Mouse (Mus musculus): ENCODE results near the gene Cdhr2. TPM values are rescaled to one million over a fixed set of nuclear protein-coding genes. Genes with fewer than 3 reads are reported as not detected.

Gene Cdhr2
- polyA plus RNA-seq, 1 experiment = not detected

DNA sequence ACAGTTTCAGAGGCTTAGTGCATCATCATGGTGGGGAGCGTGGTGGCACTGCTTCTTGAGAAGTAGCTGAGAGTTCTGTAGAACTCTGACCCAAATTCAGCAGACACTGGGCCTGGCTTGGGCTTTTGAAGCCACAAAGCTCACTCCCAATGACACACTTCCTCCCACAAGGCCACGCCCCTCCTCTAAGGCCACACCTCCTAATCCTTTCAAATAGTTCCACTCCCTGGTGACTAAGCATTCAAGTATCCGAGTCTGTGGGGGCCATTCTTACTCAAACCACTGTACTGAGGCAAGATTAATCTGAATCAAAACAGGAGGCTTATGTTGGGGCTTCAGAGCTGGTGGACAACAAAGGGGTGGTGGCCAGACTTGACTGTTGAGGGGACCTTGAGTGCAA is 9.6 kb downstream of the Cdhr2 start:
- WGBS = 74% methylated on average over 3 of the region's 3 CpGs
- H3K27ac ChIP-seq (ENCODE audit: insufficient read depth, low read depth, low read length) = no peak overlapping the region
- no peak overlapping the region for H3K4me3 ChIP-seq (ENCODE audit: insufficient read depth, low read depth, low read length)
- TF ChIP-seq POLR2A (IDR thresholded peaks at IDR 0.05; ENCODE audit: insufficient read depth, low read depth, low read length) (no peak), CTCF (IDR thresholded peaks at IDR 0.05; ENCODE audit: insufficient read depth, low read depth, low read length) (no peak)
- H3K4me1 ChIP-seq (ENCODE audit: control insufficient read depth, insufficient read depth, low read length) = no peaks in the 10 kb centered on the region

- H3K4me1 ChIP-seq (ENCODE audit: control insufficient read depth, insufficient read depth, low read length) = peaks cover 12% of the 10 kb centered on the region; the same call in 1 of the 2 replicates
- H3K4me3 ChIP-seq (ENCODE audit: insufficient read depth, low read depth, low read length) = no peak overlapping the region
- no peak overlapping the region for H3K27ac ChIP-seq (ENCODE audit: insufficient read depth, low read depth, low read length)
- TF ChIP-seq POLR2A (IDR thresholded peaks at IDR 0.05; ENCODE audit: insufficient read depth, low read depth, low read length) (no peak), CTCF (IDR thresholded peaks at IDR 0.05; ENCODE audit: insufficient read depth, low read depth, low read length) (no peak)
- WGBS = 53% methylated on average over 4 of the region's 4 CpGs
These were observed 13.1 kb downstream of the Cdhr2 start for GRCm38 (mm10) chr13:54714393-54714792.

- H3K27ac ChIP-seq (ENCODE audit: insufficient read depth, low read depth, low read length) = no peak overlapping the region
- TF ChIP-seq CTCF (IDR thresholded peaks at IDR 0.05; ENCODE audit: insufficient read depth, low read depth, low read length) (no peak), POLR2A (IDR thresholded peaks at IDR 0.05; ENCODE audit: insufficient read depth, low read depth, low read length) (no peak)
- 79% methylated on average over 10 of the region's 10 CpGs for WGBS
- peaks cover 12% of the 10 kb centered on the region; the same call in 1 of the 2 replicates for H3K4me1 ChIP-seq (ENCODE audit: control insufficient read depth, insufficient read depth, low read length)
- H3K4me3 ChIP-seq (ENCODE audit: insufficient read depth, low read depth, low read length) = no peak overlapping the region
These were observed 13.7 kb downstream of the Cdhr2 start for GRCm38 (mm10) chr13:54714996-54715395.

DNA sequence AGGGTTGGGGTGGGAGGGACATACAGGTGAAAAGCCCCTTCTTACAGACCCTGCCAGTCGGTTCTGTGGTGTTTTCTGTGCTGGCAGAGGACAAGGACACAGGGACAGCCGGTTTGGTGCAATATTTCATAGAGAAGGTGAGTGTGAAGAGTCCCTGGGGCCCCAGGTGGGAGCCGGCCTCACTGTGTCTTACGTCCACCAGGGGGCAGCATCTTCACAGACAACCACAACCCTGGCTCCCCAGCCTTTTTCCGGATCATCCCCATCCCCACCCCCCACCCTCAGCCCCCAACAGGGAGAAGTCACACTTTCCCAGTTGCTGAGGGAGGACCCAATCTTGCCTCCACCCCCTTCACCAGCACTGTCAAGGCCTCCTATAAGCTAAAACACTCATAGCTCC is 15.7 kb downstream of the Cdhr2 start:
- Histone ChIP-seq H3K4me3 (ENCODE audit: insufficient read depth, low read depth, low read length) (no peak overlapping the region), H3K27ac (ENCODE audit: insufficient read depth, low read depth, low read length) (no peak overlapping the region), H3K4me1 (ENCODE audit: control insufficient read depth, insufficient read depth, low read length) (peaks cover 12% of the 10 kb centered on the region; the same call in 1 of the 2 replicates)
- TF ChIP-seq CTCF (IDR thresholded peaks at IDR 0.05; ENCODE audit: insufficient read depth, low read depth, low read length) = peak; percentile 67
- no peak for TF ChIP-seq POLR2A (IDR thresholded peaks at IDR 0.05; ENCODE audit: insufficient read depth, low read depth, low read length)
- 1% methylated on average over 5 of the region's 5 CpGs for WGBS

DNA sequence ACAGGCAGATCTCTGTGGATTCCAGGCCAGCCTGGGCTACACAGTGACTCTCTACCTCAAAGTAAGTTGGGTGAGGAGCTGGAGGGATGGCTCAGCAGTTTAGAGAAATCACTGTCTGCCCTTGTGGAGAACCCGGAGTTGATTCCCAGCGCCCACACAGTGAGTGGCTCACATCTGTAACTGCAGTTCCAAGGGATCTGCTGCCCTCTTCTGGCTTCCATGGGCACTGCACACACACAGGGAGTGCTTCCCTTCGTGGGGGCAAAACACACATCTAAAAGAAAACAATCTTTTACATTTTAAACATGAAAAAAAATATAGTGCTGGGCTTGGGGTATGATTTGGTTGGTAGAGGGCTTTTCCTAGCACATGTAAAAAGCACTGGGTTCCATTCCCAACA is 21.9 kb downstream of the Cdhr2 start:
- Histone ChIP-seq H3K4me1 (ENCODE audit: control insufficient read depth, insufficient read depth, low read length) (0 out of 2 replicates have a peak, but pooled peaks cover 6% of the 10 kb centered on the region), H3K27ac (ENCODE audit: insufficient read depth, low read depth, low read length) (no peak overlapping the region), H3K4me3 (ENCODE audit: insufficient read depth, low read depth, low read length) (no peak overlapping the region)
- TF ChIP-seq CTCF (IDR thresholded peaks at IDR 0.05; ENCODE audit: insufficient read depth, low read depth, low read length) = no peak
- no peak for TF ChIP-seq POLR2A (IDR thresholded peaks at IDR 0.05; ENCODE audit: insufficient read depth, low read depth, low read length)
- 92% methylated on average over 3 of the region's 3 CpGs for WGBS

DNA sequence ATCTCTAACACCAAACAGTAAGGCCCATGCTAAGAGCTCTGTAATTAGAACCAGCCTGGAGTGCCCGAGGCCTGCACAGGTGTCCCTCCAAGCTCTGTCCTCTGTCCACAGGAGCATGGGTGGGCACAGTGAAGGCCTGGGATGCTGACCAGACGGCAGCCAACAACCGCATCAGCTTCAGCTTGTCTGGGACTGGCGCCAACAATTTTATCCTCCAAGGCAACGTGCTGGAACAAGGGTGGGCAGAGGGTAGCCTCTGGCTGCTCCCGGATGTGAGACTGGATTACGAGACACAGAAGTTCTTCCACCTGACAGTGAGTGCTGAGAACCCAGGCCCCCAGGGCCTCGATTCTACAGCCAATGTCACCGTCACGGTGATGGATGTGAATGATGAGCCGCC is 24.9 kb downstream of the Cdhr2 start:
- no peaks in the 10 kb centered on the region for H3K4me1 ChIP-seq (ENCODE audit: control insufficient read depth, insufficient read depth, low read length)
- H3K27ac ChIP-seq (ENCODE audit: insufficient read depth, low read depth, low read length) = no peak overlapping the region
- 72% methylated on average over 11 of the region's 11 CpGs for WGBS
- H3K4me3 ChIP-seq (ENCODE audit: insufficient read depth, low read depth, low read length) = no peak overlapping the region
- TF ChIP-seq POLR2A (IDR thresholded peaks at IDR 0.05; ENCODE audit: insufficient read depth, low read depth, low read length) (no peak), CTCF (IDR thresholded peaks at IDR 0.05; ENCODE audit: insufficient read depth, low read depth, low read length) (no peak)

- TF ChIP-seq POLR2A (IDR thresholded peaks at IDR 0.05; ENCODE audit: insufficient read depth, low read depth, low read length) = no peak
- TF ChIP-seq CTCF (IDR thresholded peaks at IDR 0.05; ENCODE audit: insufficient read depth, low read depth, low read length) = no peak
- WGBS = 45% methylated on average over 3 of the region's 3 CpGs
- H3K27ac ChIP-seq (ENCODE audit: insufficient read depth, low read depth, low read length) = 0 out of 2 replicates have a peak overlapping the region, but pooled peaks have one; percentile 35
- no peak overlapping the region for H3K4me3 ChIP-seq (ENCODE audit: insufficient read depth, low read depth, low read length)
- H3K4me1 ChIP-seq (ENCODE audit: control insufficient read depth, insufficient read depth, low read length) = peaks cover 44% of the 10 kb centered on the region
These were observed 35.7 kb downstream of the Cdhr2 start for GRCm38 (mm10) chr13:54736931-54737330.

DNA sequence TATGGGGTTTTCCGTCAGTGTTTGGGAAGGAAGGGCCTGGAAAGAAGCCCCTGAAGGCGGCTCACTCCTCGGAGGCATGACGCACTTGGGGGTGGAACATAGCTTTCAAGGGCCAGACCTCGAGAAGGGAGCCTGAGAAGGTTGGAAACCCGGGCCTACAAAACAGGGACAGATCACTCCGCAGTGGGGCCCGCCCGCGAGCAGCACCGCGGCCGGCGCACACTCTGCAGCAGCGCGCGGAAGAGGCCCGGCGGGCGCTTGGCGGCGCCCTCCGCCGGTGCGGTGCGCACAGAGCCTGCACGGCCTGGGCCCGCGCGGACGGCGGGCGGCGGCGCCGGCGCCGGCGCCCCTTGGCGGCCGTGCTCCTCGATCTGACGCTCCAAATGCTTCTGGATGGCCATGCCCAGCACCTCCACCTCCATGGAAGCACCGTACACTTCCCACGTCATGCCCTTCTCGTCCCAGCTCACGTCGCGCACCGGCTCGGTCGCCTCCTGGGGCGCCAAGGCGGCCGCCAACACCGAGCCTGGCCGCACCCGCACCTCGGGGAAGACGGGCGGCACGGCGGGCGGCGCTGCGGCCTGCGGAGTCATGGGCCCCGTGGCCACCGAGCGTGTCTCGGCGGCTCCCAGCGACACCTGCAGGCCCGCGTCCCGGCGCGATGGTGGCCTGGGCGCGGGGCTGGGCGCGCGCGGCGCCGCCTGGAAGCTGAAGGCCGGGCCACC is 36.4 kb downstream of the Cdhr2 start:
- 0 out of 2 replicates have a peak overlapping the region, but pooled peaks have one; percentile 35 for H3K27ac ChIP-seq (ENCODE audit: insufficient read depth, low read depth, low read length)
- 15% methylated on average over 86 of the region's 87 CpGs for WGBS
- H3K4me3 ChIP-seq (ENCODE audit: insufficient read depth, low read depth, low read length) = peak overlapping the region; percentile 26
- TF ChIP-seq POLR2A (IDR thresholded peaks at IDR 0.05; ENCODE audit: insufficient read depth, low read depth, low read length) (no peak), CTCF (IDR thresholded peaks at IDR 0.05; ENCODE audit: insufficient read depth, low read depth, low read length) (no peak)
- peaks cover 44% of the 10 kb centered on the region for H3K4me1 ChIP-seq (ENCODE audit: control insufficient read depth, insufficient read depth, low read length)

DNA sequence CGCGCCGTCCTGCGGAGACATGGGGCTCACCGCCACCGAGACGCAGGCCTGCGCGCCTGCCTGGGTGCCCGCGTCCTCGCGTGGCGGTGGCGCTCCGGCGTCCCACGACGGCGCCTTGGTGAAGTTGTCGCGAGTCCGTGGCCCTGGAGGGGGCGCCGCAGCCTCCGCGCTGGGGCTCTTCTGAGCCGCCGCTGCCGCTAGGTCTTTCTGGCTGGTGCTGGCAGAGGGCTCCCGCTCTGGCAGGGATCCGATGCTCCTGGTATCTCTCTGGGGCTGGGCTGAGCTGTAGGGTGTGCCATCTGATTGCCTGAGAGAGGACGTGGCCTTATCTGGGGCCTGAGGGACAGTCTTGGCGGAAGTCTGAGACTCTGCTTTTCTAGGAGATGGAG is 36.9 kb downstream of the Cdhr2 start:
- no peak for TF ChIP-seq CTCF (IDR thresholded peaks at IDR 0.05; ENCODE audit: insufficient read depth, low read depth, low read length)
- no peak for TF ChIP-seq POLR2A (IDR thresholded peaks at IDR 0.05; ENCODE audit: insufficient read depth, low read depth, low read length)
- Histone ChIP-seq H3K27ac (ENCODE audit: insufficient read depth, low read depth, low read length) (0 out of 2 replicates have a peak overlapping the region, but pooled peaks have one; percentile 29), H3K4me3 (ENCODE audit: insufficient read depth, low read depth, low read length) (peak overlapping the region; percentile 26), H3K4me1 (ENCODE audit: control insufficient read depth, insufficient read depth, low read length) (peaks cover 44% of the 10 kb centered on the region)
- WGBS = 12% methylated on average over 34 of the region's 34 CpGs

Measured in olfactory bulb, adult 2 months (tissue).